Mouse (Mus musculus): ENCODE measurements around the gene Pabpn1.
"Not testable (repeated sequence)": the region's sequence is repeated elsewhere in the genome, so short reads cannot be mapped to it uniquely, and the experiment has no call there.

Pabpn1 gene

DNA sequence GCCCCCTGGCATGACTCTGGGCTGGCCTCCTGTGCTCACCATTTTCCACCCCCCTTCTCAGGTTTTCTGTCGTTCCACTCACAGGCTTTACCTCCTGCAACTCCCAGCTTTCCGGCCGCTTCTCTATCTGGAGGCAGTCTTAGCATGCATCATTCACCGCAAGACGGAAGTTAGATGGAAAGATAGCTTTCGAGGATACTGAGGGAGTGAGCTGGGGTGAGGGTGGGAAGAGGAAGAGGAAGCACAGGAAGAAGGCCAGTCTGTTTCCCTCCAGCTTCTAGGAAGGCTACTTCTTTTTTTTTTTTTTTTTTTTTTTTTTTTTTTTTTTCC is 44.5 kb downstream of the Pabpn1 start:
- no peak for DNase-seq (ENCODE audit: low spot score in 2 of 2)

GRCm38 (mm10) chr14:54937361-54938182 is 45.3 kb downstream of the Pabpn1 start:
- no peak for DNase-seq (ENCODE audit: low spot score in 2 of 2)

- DNase-seq (ENCODE audit: low spot score in 2 of 2): no peak
Measured at GRCm38 (mm10) chr14:54938431-54939219, 46.3 kb downstream of the Pabpn1 start.

DNA sequence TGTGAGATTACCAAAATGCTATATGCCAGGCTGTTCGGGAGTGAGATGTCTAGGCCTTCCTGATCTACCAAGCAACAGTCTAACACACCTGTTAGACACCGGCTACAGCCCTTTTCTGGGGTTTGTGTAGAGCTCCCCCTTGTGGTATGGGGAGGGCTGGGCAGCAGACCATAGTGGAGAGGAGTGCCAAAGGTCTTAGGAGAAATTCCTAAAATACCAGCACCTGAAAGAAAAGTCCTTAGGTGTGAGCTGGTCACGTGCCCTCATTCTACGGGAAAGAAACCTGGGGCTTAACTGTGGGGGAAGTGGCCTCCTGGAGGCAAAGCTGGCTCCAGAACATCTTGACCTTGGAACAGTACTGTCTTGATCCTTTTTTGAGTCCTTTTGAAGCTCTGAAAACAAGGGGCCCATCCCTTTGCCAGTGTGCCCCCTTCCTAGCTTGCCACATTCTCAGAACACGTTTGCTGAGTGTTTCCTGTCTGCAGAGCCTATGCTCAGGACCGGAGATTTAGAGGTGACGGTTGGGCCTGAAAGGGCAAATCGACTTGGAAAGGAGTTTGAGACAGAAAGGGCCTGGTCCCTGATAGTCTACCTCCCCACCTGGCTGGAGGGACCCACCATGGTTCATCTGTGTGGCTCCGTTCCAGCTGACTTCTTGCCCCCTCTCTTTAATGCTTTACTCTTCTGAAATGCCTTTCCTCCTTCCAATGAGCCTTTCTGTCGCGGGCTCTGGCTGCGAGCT is 47.3 kb downstream of the Pabpn1 start:
- DNase-seq (ENCODE audit: low spot score in 2 of 2): peak; percentile 55 to 76

- no peak for DNase-seq (ENCODE audit: low spot score in 2 of 2)
Measured at GRCm38 (mm10) chr14:54940176-54940530, 47.9 kb downstream of the Pabpn1 start.

DNA sequence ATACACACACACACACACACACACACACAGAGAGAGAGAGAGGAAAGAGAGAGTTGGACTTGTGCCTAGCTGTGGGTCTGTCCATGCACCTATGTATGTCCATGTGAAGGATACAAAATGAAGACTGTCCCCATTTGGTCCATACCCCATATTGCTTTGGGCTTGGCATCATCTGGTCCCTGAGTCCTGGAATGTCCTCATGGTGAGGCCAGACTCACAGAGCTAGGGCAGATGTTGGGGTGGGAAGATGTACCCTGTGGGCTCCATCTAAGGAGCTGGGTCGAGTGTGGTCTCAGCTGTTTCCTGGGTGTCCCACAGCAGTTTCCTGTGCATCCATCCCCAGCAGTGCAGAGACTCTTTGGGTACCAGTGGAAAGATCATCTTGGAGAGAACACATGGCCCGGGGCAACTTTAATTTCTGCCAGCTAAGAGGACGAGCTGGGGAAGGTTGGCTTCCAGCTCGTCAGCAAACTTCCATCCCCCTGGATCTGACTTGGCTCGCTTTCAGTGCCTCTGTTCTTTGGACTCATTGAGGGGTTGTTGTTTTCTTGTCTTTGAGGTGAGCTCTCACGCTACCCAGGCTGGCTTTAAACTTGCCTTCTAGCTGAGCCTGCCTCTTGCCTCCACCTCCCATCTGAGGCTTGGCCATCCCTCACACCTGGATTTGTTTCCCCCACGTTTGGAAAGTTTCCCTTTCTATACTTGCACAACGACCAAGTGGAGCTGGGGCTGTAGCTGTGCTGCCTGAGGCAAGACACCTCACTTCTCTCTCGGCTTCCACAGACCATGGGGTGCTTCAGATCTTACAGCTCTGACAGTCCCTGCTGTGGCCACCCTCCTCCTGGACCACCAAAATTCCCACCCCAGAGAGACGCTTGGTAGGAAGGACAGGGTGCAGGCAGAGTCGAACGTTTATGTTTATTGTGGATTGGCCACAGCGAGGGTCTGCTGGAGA is 49.0 kb downstream of the Pabpn1 start:
- DNase-seq (ENCODE audit: low spot score in 2 of 2): no peak

DNA sequence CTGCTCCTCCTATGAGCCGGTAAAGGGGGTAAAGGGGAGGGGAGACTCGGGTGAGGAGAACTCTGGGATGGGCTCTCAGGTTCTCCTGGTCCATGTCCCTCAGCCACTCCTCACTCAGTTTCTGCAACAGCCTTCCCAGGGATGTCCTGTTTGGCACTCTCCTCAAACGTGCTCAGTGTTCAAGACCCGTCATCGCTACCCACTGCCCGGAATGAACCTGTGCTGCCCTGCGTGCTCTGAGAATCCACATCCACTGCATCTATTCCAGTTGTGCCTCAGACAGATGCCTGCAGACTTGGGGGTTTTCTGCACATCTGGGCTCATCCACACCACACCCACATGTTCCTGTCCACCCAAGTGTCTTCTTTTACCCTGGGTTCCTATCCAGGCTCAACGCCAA is 50.2 kb downstream of the Pabpn1 start:
- no peak for DNase-seq (ENCODE audit: low spot score in 2 of 2)

- DNase-seq (ENCODE audit: low spot score in 2 of 2): no peak
Measured at GRCm38 (mm10) chr14:54943971-54944370, 51.7 kb downstream of the Pabpn1 start.

- DNase-seq (ENCODE audit: low spot score in 2 of 2): no peak
Measured at GRCm38 (mm10) chr14:54944939-54945338, 52.6 kb downstream of the Pabpn1 start.

DNA sequence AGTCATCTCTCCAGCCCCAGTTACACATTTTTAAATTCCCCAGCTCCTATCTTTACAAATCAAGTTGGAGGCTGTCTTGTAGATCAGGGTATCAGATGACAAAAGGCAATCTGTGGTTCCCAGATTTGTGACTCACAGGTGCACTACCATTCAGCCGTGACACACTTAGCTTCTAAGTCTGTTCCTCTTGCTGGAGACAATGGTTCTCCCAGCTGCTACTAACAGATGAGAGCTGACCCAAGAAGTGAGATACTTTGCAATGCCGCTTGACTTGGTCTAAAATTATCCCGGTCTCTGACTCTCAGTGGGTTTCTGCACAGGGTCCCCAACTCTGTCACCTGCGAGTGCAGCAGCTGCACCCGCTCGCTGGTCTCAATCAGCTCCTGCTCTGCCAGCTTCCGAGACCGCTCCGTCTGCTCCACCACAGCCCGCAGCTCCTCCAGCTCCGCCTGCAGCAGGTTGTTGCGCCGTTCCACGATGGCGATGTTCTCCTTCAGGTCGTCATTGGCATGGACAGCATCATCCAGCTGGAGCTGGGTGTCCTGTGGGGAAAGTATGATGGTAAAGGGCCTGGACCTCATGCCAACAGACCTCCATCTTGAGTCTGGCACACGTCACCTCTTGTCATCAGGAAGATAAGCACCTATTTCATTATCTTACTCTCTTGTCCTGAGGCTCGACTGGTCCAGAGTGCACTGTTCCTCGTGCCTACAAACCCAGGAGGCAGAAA is 53.8 kb downstream of the Pabpn1 start:
- DNase-seq (ENCODE audit: low spot score in 2 of 2): no peak

DNA sequence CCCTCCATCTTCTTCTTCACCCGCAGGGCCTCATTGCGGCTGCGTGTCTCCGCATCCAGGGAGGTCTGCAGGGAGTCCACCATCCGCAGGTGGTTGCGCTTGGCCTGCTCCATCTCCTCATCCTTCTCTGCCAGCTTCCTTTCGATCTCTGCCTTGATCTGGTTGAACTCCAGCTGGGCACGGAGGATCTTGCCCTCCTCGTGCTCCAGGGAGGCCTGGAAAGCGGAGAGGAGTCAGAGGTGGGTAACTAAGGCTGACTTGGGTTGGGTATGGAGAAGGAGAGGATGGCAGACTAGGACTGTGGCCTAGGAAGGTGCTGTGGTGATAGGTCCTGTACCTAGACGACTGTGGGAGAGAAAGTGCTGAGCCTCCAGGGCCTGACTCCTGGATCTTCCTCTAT is 54.7 kb downstream of the Pabpn1 start:
- DNase-seq (ENCODE audit: low spot score in 2 of 2): not testable (repeated sequence)

Measured in spleen, postnatal 4 days (tissue).